Mouse (Mus musculus) right cerebral cortex, postnatal 14 days (tissue): Measurements from ENCODE around the gene Gm20388.

Source experiments
- DNase-seq: peaks from one replicate; pipeline ENCODE4 v3.0.0; 2022

The Gm20388 gene

GRCm38 (mm10) chr8:122243310-122243709 lies 2332.7 kb downstream of the Gm20388 start:
- DNase-seq = no peak

GRCm38 (mm10) chr8:122245161-122245560 lies 2334.5 kb downstream of the Gm20388 start:
- no peak for DNase-seq

GRCm38 (mm10) chr8:122246257-122247211 lies 2335.9 kb downstream of the Gm20388 start:
- no peak for DNase-seq

GRCm38 (mm10) chr8:122251739-122252138 lies 2341.1 kb downstream of the Gm20388 start:
- no peak for DNase-seq

- no peak for DNase-seq
Measured at GRCm38 (mm10) chr8:122252366-122252765, 2341.7 kb downstream of the Gm20388 start.

GRCm38 (mm10) chr8:122259351-122259750 lies 2348.7 kb downstream of the Gm20388 start:
- DNase-seq = peak; percentile 73

- DNase-seq = no peak
Measured at GRCm38 (mm10) chr8:122260755-122261154, 2350.1 kb downstream of the Gm20388 start.

GRCm38 (mm10) chr8:122262835-122263234 lies 2352.2 kb downstream of the Gm20388 start:
- DNase-seq = no peak

GRCm38 (mm10) chr8:122264243-122264642 lies 2353.6 kb downstream of the Gm20388 start:
- DNase-seq = peak; percentile 43

GRCm38 (mm10) chr8:122265522-122265921 lies 2354.9 kb downstream of the Gm20388 start:
- no peak for DNase-seq

GRCm38 (mm10) chr8:122266867-122267266 lies 2356.2 kb downstream of the Gm20388 start:
- peak; percentile 35 for DNase-seq

GRCm38 (mm10) chr8:122268861-122269260 lies 2358.2 kb downstream of the Gm20388 start:
- peak; percentile 29 for DNase-seq

GRCm38 (mm10) chr8:122269404-122269803 lies 2358.8 kb downstream of the Gm20388 start:
- peak; percentile 86 for DNase-seq

- no peak for DNase-seq
Measured at GRCm38 (mm10) chr8:122270555-122270954, 2359.9 kb downstream of the Gm20388 start.

GRCm38 (mm10) chr8:122273152-122273551 lies 2362.5 kb downstream of the Gm20388 start:
- DNase-seq = peak; percentile 68

- DNase-seq = no peak
Measured at GRCm38 (mm10) chr8:122273826-122274225, 2363.2 kb downstream of the Gm20388 start.

GRCm38 (mm10) chr8:122274651-122275391 lies 2364.2 kb downstream of the Gm20388 start:
- no peak for DNase-seq

GRCm38 (mm10) chr8:122276308-122276707 lies 2365.7 kb downstream of the Gm20388 start:
- DNase-seq = no peak

- DNase-seq = no peak
Measured at GRCm38 (mm10) chr8:122277204-122277995, 2366.8 kb downstream of the Gm20388 start.

- DNase-seq = no peak
Measured at GRCm38 (mm10) chr8:122280156-122280555, 2369.5 kb downstream of the Gm20388 start.

- DNase-seq = peak; percentile 42
Measured at GRCm38 (mm10) chr8:122280588-122281316, 2370.1 kb downstream of the Gm20388 start.
